8 mouse cellular contexts compared by ENCODE assay signal in genomic region chr11:87461780-87462460, GRCm38 (mm10). TPM values are rescaled to one million over a fixed set of nuclear protein-coding genes. Genes with fewer than 3 reads are reported as not detected.
DNase-seq lines count a peak whose midpoint lies in the region; ATAC-seq lines count a peak whose summit lies in the region.
"Not testable (repeated sequence)": the region's sequence is repeated elsewhere in the genome, so short reads cannot be mapped to it uniquely, and the experiment has no call there.

No protein-coding gene starts in this region.

- H3K36me3 ChIP-seq in erythroblast, embryonic 14.5 days (ENCODE audit: control insufficient read depth); heart, embryonic 11.5 days (ENCODE audit: control insufficient read depth, insufficient read depth, low read length); kidney, embryonic 15.5 days: not testable (repeated sequence)

- WGBS in heart, embryonic 11.5 days (ENCODE audit: insufficient replicate concordance): under 1% methylated on average over 20 of the region's 58 CpGs
- WGBS in kidney, embryonic 15.5 days: under 1% methylated on average over 20 of the region's 58 CpGs

- H3K4me3 ChIP-seq in erythroblast, embryonic 14.5 days (replicated peaks): peak overlapping the region; percentile 50
- H3K4me3 ChIP-seq in heart, embryonic 11.5 days (ENCODE audit: low read depth, low read length): 0 out of 2 replicates have a peak overlapping the region, but pooled peaks have one; percentile 19
- H3K4me3 ChIP-seq in kidney, embryonic 15.5 days (replicated peaks): peak overlapping the region; percentile 31

- H3K4me1 ChIP-seq in erythroblast, embryonic 14.5 days (ENCODE audit: control insufficient read depth): peaks cover 32% of the 10 kb centered on the region
- H3K4me1 ChIP-seq in heart, embryonic 11.5 days (ENCODE audit: control insufficient read depth, insufficient read depth, low read length); kidney, embryonic 15.5 days: not testable (repeated sequence)

- H3K9me3 ChIP-seq in erythroblast, embryonic 14.5 days (ENCODE audit: control insufficient read depth, low read length); heart, embryonic 11.5 days (replicated peaks; ENCODE audit: control insufficient read depth, low read length); kidney, embryonic 15.5 days (replicated peaks): not testable (repeated sequence)

- H3K27me3 ChIP-seq in erythroblast, embryonic 14.5 days (ENCODE audit: control insufficient read depth); heart, embryonic 11.5 days (ENCODE audit: control insufficient read depth, insufficient read depth, low read length); kidney, embryonic 15.5 days: not testable (repeated sequence)

- peak; percentile 99 for ATAC-seq in heart, embryonic 11.5 days (replicated peaks; ENCODE audit: insufficient number of reproducible peaks, low FRiP score, low TSS enrichment)
- ATAC-seq in kidney, embryonic 15.5 days (replicated peaks; ENCODE audit: low FRiP score): peak; percentile 98

- peak overlapping the region; percentile 61 for H3K4me2 ChIP-seq in heart, embryonic 11.5 days
- H3K4me2 ChIP-seq in kidney, embryonic 15.5 days: peak overlapping the region; percentile 53

- peak overlapping the region; percentile 56; the same call in 1 of the 2 replicates for H3K9ac ChIP-seq in heart, embryonic 11.5 days (ENCODE audit: low read depth, low read length)
- H3K9ac ChIP-seq in kidney, embryonic 15.5 days: not testable (repeated sequence)

- peak; percentile 58 for DNase-seq in 3T3-L1 (ENCODE audit: low read depth, low spot score)
- peak; percentile 89 for DNase-seq in brain, adult 2 months (ENCODE audit: low read depth, low spot score)
- peak; percentile 86 for DNase-seq in liver
- peak; percentile 61 to 80 for DNase-seq in monocyte, adult 2 months (ENCODE audit: low read depth in 1 of 2, low spot score in 2 of 2)
- DNase-seq in spleen, postnatal 14 days (ENCODE audit: low spot score in 2 of 2): peak; percentile 67 to 76

- not testable (repeated sequence) for H3K27ac ChIP-seq in heart, embryonic 11.5 days (ENCODE audit: low read depth, low read length)
- H3K27ac ChIP-seq in kidney, embryonic 15.5 days: peak overlapping the region; percentile 37

RNA-seq across cellular contexts. Expression of gene Tex14, which starts 57.1 kb away (rescaled TPM):
- polyA plus RNA-seq in erythroblast, embryonic 14.5 days (2012): not detected in 2 replicates
- polyA plus RNA-seq in heart, embryonic 11.5 days (2014; fragmentation: Nextera tagmentation; extraction: Ambion mirVana): 0.30 and 0.96 TPM in 2 replicates
- 0.60 and 0.65 TPM in 2 replicates for polyA plus RNA-seq in kidney, embryonic 15.5 days (2015; fragmentation: Nextera tagmentation; extraction: Ambion mirVana)

RNA-seq across cellular contexts. Expression of gene Rad51c, which starts 57.2 kb away (rescaled TPM):
- polyA plus RNA-seq in erythroblast, embryonic 14.5 days (2012): 0.73 and 0.96 TPM in 2 replicates
- 11.6 and 11.9 TPM in 2 replicates for polyA plus RNA-seq in heart, embryonic 11.5 days (2014; fragmentation: Nextera tagmentation; extraction: Ambion mirVana)
- 8.3 and 9.1 TPM in 2 replicates for polyA plus RNA-seq in kidney, embryonic 15.5 days (2015; fragmentation: Nextera tagmentation; extraction: Ambion mirVana)
